Mouse (Mus musculus) cerebellum, adult 2 months (tissue): ENCODE data around the gene Ppdpf. TPM values are rescaled to one million over a fixed set of nuclear protein-coding genes. Genes with fewer than 3 reads are reported as not detected.

Experiments used
- DNase-seq, 2 experiments: peaks; one replicate each; pipeline ENCODE4 v3.0.0; 2021
- H3K27ac ChIP-seq: fragments of 200-500 bp; 2 replicates; pipeline ENCODE4 v1.5.1; 2012; ENCODE audit warnings: low read length, control low read depth, inconsistent platforms; ENCODE audit not compliant: insufficient read depth
- H3K27me3 ChIP-seq: fragments of 200-500 bp; 2 replicates; pipeline ENCODE4 v1.6.1; 2012; ENCODE audit warnings: inconsistent platforms, mild to moderate bottlenecking, low read length, moderate library complexity; ENCODE audit not compliant: control insufficient read depth, insufficient read depth
- H3K4me1 ChIP-seq: fragments of 200-500 bp; 2 replicates; pipeline ENCODE4 v1.6.1; 2011; ENCODE audit warnings: low read length; ENCODE audit not compliant: control insufficient read depth, insufficient read depth
- H3K4me3 ChIP-seq: fragments of 200-500 bp; replicated peaks from 2 replicates; pipeline ENCODE3; 2011; ENCODE audit warnings: mild to moderate bottlenecking, low read depth, low read length, control low read depth; ENCODE audit not compliant: insufficient read depth
- CTCF ChIP-seq: fragments of 200-500 bp; IDR thresholded peaks from 2 replicates; pipeline ENCODE4 v1.5.1; 2011; ENCODE audit warnings: low read depth, mild to moderate bottlenecking, control low read depth, low read length, moderate library complexity, borderline replicate concordance; ENCODE audit not compliant: insufficient read depth
- POLR2A ChIP-seq: fragments of 200-500 bp; IDR thresholded peaks from 2 replicates; pipeline ENCODE4 v1.6.1; 2011; ENCODE audit warnings: low read length, control low read depth, borderline replicate concordance; ENCODE audit not compliant: insufficient read depth
- WGBS: fragments of 180-500 bp; shearing (Covaris S2); methylation state at CpG from one replicate; pipeline ENCODE4 v1.1.7; 2018; 5-methylcytosine and 5-hydroxymethylcytosine counted together
- polyA plus RNA-seq: library from polyadenylated mRNA; depleted of rRNA; stranded (reverse); fragments of >200 nt; gene quantifications from 2 replicates; pipeline ENCODE4 v1.2.3, GENCODE M21; 2012

Ppdpf gene
- polyA plus RNA-seq, 1 experiment = 110 TPM

GRCm38 (mm10) chr2:181227122-181227521 is 40.1 kb downstream of the Ppdpf start:
- Histone ChIP-seq H3K27ac (no peak overlapping the region), H3K4me1 (no peaks in the 10 kb centered on the region; the same call in 1 of the 2 replicates), H3K27me3 (no peaks in the 10 kb centered on the region), H3K4me3 (no peak overlapping the region)
- WGBS = 67% methylated on average over 3 of the region's 3 CpGs
- DNase-seq = no peak
- no peak for TF ChIP-seq CTCF
- no peak for TF ChIP-seq POLR2A

- H3K4me3 ChIP-seq = no peak overlapping the region
- WGBS = 82% methylated on average over 1 of the region's 1 CpGs
- DNase-seq = no peak
- no peaks in the 10 kb centered on the region; the same call in 1 of the 2 replicates for H3K4me1 ChIP-seq
- no peak overlapping the region for H3K27ac ChIP-seq
- no peak for TF ChIP-seq CTCF
- TF ChIP-seq POLR2A = no peak
- no peaks in the 10 kb centered on the region for H3K27me3 ChIP-seq
These were observed 41.3 kb downstream of the Ppdpf start for GRCm38 (mm10) chr2:181228335-181228734.

GRCm38 (mm10) chr2:181231171-181231570 is 44.1 kb downstream of the Ppdpf start:
- H3K4me1 ChIP-seq = no peaks in the 10 kb centered on the region; the same call in 1 of the 2 replicates
- 67% methylated on average over 20 of the region's 20 CpGs for WGBS
- peak overlapping the region; percentile 58 for H3K4me3 ChIP-seq
- H3K27ac ChIP-seq = no peak overlapping the region
- 0 out of 2 replicates have a peak, but pooled peaks have one; percentile 22 for TF ChIP-seq POLR2A
- no peak for TF ChIP-seq CTCF
- no peaks in the 10 kb centered on the region for H3K27me3 ChIP-seq
- DNase-seq = peak; percentile 70 to 77

- Histone ChIP-seq H3K4me1 (no peaks in the 10 kb centered on the region; the same call in 1 of the 2 replicates), H3K27me3 (no peaks in the 10 kb centered on the region), H3K4me3 (no peak overlapping the region), H3K27ac (no peak overlapping the region)
- TF ChIP-seq CTCF (no peak), POLR2A (no peak)
- 74% methylated on average over 15 of the region's 15 CpGs for WGBS
- DNase-seq = no peak
These were observed 46.4 kb downstream of the Ppdpf start for GRCm38 (mm10) chr2:181233443-181233842.

GRCm38 (mm10) chr2:181234680-181235079 is 47.6 kb downstream of the Ppdpf start:
- no peaks in the 10 kb centered on the region for H3K27me3 ChIP-seq
- TF ChIP-seq CTCF (no peak), POLR2A (no peak)
- DNase-seq = no peak
- H3K4me3 ChIP-seq = no peak overlapping the region
- no peaks in the 10 kb centered on the region; the same call in 1 of the 2 replicates for H3K4me1 ChIP-seq
- WGBS = 87% methylated on average over 11 of the region's 11 CpGs
- H3K27ac ChIP-seq = no peak overlapping the region

- Histone ChIP-seq H3K27ac (no peak overlapping the region), H3K27me3 (no peaks in the 10 kb centered on the region), H3K4me3 (no peak overlapping the region), H3K4me1 (no peaks in the 10 kb centered on the region; the same call in 1 of the 2 replicates)
- TF ChIP-seq POLR2A = no peak
- TF ChIP-seq CTCF = no peak
- 82% methylated on average over 23 of the region's 23 CpGs for WGBS
- DNase-seq = no peak
These were observed 48.9 kb downstream of the Ppdpf start for GRCm38 (mm10) chr2:181235681-181236566.

GRCm38 (mm10) chr2:181237251-181238014 is 50.4 kb downstream of the Ppdpf start:
- WGBS = 87% methylated on average over 17 of the region's 17 CpGs
- no peak for DNase-seq
- TF ChIP-seq POLR2A = no peak
- no peak for TF ChIP-seq CTCF

More at GRCm38 (mm10) chr2:181237251-181238014, 50.4 kb downstream of the Ppdpf start:
- H3K27ac ChIP-seq = no peak overlapping the region
- H3K4me1 ChIP-seq = no peaks in the 10 kb centered on the region
- no peak overlapping the region for H3K4me3 ChIP-seq
- H3K27me3 ChIP-seq = no peaks in the 10 kb centered on the region
